Mouse (Mus musculus): ENCODE measurements at regions not wholly inside any gene's neighbourhood (a gene's known extent, or its start where the extent isn't known, plus 50 kb on each side); places are given as distances from the start of the nearest gene placed in this dataset.
"Not testable (repeated sequence)": the region's sequence is repeated elsewhere in the genome, so short reads cannot be mapped to it uniquely, and the experiment has no call there.

GRCm38 (mm10) chr1:47646681-47647080 is 754.0 kb upstream of the Slc39a10 start:
- DNase-seq = no peak

DNA sequence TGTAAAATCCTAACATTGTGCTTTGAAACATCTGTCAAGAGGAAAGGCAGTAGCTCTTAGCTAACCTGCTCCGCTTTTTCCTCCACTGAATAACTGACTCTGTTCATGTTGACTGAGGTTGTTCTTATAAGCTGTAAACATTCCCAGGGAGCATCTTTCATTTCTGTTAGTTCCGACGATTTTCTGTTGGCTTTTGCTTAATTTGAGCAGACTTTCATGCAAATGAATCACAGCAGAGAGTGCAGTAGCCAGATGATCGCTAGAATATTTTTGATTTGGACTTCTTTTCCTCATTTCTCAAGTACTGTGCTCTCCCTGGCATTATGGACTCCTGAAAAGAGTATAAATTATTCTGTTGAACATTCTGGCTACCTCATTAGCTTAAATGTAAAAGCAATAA is 713.9 kb upstream of the Slc39a10 start:
- no peak for DNase-seq

- no peak for DNase-seq
Measured at GRCm38 (mm10) chr1:47603989-47604360, 711.3 kb upstream of the Slc39a10 start.

GRCm38 (mm10) chr1:47603294-47603988 is 710.8 kb upstream of the Slc39a10 start:
- no peak for DNase-seq

- not testable (repeated sequence) for DNase-seq
Measured at GRCm38 (mm10) chr1:47593641-47594040, 701.0 kb upstream of the Slc39a10 start.

DNA sequence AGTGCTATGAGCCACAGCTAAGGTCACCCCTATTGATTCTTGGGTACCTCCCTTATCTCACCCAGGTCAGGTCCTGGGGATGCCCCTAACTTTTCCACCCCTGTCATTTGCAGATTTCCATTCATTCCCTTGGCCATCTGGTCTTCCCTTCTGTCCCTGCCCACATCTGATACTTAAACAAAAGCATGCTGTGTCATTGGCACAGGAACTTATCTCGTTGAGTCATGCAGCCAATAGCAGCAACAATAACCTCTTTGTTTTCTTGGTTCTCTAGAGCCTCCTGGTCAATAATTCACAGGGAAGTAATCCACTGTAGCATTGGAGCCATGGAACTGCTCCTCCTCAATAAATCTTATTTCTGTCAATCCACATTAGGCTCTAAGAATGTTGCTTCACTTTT is 653.0 kb upstream of the Slc39a10 start:
- DNase-seq = no peak

DNA sequence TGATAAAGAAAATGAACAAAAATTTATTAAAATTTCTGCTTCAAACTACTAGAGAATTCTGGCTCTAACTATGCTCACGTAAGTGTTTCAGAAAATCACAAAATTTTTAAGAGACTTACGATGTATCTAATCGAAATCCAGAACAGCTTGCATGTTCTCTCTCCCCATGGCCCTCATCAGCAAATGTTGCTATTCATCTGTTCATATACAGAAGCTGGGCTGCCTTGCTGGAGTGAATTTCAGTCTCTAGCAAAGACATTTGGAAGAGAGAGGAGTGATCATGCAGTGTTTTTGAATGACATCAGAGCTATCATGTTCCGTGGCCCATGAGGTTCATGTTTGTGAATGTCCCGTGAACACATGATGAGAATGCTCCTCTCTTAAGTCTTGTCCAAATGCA is 618.8 kb upstream of the Slc39a10 start:
- peak; percentile 6 to 20 for DNase-seq

- DNase-seq = no peak
Measured at GRCm38 (mm10) chr1:47507801-47508200, 615.1 kb upstream of the Slc39a10 start.

DNA sequence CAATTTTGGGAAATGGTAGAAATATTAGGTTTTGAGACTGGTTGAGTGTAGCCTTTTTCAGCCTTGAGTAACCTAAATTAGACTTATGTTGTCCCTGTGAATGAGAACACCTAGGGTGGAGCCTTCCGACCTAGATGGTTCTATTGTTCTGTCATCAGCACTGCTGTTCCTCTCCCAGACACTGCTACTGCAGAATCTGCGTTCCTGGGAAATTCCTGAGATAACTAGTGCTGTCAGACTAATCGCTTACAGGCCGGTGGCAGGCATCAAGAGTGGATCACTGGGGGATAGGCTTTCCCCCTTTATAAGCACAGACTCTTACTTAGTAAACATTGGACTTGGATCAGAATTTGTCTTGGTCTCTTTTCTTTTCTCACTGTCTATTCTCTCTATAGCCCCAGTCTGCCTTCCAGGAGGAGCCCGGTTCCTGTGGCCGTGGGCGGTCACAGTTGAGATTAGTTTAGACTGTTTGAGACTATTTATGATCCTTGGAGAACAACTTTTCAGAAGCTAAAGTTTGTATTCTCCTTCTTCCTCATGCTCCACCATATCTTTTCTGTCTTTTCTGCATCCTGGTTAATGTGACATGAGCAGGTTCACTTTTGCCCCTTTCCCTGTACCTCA is 596.0 kb upstream of the Slc39a10 start:
- no peak for DNase-seq

DNA sequence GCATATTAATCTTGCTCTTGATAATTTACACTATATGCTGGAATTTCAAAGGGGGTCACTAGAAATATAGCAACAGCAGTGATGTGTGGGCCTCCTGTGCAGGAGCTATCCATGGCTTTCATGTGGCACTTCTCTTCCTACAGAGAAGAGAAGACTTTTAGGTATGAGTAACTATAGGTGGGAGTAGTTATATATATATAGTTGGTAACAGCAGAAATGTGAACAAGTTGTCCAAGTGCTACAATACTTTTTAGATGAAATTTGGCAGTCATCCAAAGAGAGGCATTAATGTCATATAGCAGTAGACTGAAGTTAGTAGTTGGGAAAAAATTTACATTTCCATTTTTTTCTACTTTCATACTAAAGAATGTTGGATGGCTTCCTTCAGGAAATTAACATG is 593.4 kb upstream of the Slc39a10 start:
- no peak for DNase-seq

DNA sequence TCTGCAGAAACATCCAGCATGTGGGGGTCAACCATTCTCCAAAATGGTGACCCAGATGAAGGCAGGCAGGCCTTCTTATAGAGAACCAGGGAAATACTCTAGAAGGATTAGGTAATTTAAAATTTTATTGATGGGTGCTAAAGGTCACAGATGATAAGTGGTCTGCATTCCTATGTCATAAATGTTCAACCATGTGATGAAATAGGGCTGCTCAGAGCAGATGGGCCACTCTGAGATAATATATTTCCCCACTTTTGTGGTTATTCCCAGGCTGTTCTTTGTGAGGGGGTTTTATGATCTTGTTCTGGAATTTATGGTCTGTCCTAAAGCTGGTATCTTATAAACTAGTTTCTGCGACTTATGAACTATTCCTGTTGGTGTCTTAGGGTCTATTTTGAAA is 586.4 kb upstream of the Slc39a10 start:
- DNase-seq = no peak

GRCm38 (mm10) chr1:47466573-47467253 is 574.1 kb upstream of the Slc39a10 start:
- no peak for DNase-seq

GRCm38 (mm10) chr1:47448737-47449489 is 556.3 kb upstream of the Slc39a10 start:
- DNase-seq = no peak

DNA sequence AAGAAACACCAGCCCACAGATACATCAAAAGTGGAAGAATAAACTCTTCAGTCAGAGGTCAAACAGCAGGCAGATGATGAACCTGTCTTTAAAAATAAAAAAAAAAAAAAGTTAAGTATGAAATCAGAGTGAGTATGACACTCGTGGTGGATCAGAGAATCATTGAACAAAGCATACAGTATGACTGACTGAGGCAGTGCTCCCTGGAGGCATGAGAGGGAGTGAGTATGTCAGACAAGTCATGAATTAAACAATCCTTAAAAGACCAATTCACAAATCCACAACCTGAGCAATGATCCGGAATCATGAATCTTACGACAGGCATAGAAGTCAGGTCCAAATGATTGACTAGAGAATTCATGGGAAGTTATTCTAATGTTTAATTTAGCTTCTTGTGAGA is 555.4 kb upstream of the Slc39a10 start:
- no peak for DNase-seq

DNA sequence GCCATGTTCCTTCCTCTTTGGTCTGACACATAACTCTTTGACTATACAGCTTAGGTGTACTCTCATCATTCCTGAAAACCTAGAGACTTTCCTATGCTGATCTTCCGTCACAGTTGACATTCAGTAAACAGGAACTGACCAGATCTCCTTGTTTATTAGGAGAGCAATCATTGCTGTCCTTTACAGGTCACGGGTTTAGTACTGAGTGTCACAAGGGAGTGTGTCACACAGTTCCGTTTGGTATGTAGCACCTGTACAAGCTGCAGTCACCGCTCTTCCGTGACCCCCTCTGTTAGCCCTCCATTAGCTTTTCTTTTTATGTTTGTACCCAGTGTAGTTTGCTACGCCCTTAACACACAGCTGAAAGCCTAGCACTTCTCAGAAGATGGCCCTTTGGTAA is 553.4 kb upstream of the Slc39a10 start:
- DNase-seq = no peak

DNA sequence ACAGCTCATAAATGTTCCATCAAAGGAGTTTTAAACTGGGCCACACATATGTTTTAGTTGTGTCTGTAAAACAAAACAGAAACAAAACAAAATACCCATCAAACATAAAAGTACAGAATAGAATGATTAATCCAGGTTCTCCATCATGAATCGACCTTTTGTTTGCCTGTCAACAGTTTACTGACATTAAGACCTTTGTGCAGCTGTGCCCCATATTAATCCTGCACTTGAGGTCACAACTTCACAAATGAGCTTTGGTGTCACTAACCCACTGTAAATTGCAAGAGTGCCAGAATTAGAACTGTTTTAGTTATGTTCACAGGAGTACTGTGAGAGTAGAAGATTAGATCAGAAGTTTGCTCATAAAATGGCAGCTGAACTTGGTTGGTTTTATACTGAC is 540.2 kb upstream of the Slc39a10 start:
- no peak for DNase-seq

- no peak for DNase-seq
Measured at GRCm38 (mm10) chr1:47405164-47405563, 512.5 kb upstream of the Slc39a10 start.

GRCm38 (mm10) chr1:47386579-47386978 is 493.9 kb upstream of the Slc39a10 start:
- DNase-seq = no peak

- DNase-seq = no peak
Measured at GRCm38 (mm10) chr1:47378795-47379194, 486.1 kb upstream of the Slc39a10 start.

- DNase-seq = no peak
Measured at GRCm38 (mm10) chr1:47339718-47340439, 447.2 kb upstream of the Slc39a10 start.

DNA sequence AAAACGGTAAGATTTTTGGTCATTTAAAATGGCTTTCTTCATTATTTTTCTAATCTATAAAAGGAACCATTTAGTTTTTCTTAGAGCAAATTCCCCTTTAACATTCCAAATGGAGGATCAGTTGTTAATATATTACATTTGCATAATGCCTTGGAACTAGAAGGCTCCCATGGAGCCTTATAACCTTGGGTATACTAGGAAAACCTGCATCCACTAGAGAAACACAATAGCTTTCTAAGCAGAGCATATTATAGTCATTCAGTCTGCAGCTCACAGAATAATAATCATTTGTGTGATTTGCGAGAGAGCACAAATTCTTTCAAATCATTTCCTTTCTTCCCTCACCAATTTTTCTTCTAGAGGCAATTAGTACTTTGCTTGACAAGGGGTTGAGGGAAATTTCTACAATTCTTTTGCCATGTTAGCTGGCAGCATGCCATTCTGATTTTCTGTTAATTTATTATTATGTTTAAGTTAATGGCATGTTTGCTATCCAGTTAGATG is 418.0 kb upstream of the Slc39a10 start:
- DNase-seq = no peak

GRCm38 (mm10) chr1:47306961-47307360 is 414.3 kb upstream of the Slc39a10 start:
- no peak for DNase-seq
